Mouse (Mus musculus): ENCODE results near the gene Mecp2.

The Mecp2 gene

GRCm38 (mm10) chrX:74008063-74008462 is 127.1 kb downstream of the Mecp2 start:
- DNase-seq (ENCODE audit: low spot score) = no peak

- DNase-seq (ENCODE audit: low spot score) = no peak
These were observed 128.8 kb downstream of the Mecp2 start for GRCm38 (mm10) chrX:74006401-74006800.

DNA sequence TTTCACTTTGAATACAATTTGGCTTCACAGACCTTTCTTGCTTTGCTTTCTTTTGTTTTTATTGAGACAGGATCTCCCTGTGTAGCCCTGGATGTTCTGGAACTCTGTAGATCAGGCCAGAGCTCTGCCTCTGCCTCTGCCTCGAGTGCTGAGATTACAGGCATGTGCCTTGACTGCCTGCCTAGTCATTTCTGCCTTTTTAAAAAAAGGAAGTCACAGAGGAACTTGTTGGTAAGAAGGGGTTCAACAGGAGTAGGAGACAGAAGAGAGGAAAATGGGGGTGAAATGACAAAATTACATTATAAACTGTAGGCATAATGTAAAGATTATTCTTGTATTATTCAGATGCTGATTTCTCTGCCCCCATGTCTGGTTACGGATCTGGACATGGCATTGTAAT is 131.5 kb downstream of the Mecp2 start:
- no peak for DNase-seq (ENCODE audit: low spot score)

GRCm38 (mm10) chrX:74001024-74001423 is 134.1 kb downstream of the Mecp2 start:
- DNase-seq (ENCODE audit: low spot score) = no peak

- DNase-seq (ENCODE audit: low spot score) = no peak
These were observed 136.0 kb downstream of the Mecp2 start for GRCm38 (mm10) chrX:73998911-73999869.

DNA sequence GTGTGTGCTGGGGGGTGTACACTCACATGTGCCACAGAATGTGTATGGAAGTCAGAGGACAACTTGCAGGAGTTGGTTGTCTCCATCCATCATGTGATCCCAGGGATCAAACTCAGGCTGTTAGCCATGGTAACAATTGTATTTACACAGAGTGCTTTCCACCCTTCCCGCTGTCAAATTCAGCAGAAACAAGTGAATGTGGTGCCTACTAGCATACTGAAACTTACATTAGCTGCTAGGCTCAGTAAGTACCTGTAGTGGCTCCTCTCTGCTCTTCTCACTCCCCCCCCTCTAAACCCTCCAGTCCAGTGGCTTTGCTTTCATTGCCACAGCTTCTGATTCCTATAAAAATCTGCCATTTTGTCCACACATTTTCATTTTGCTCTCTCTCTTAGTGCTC is 157.4 kb downstream of the Mecp2 start:
- DNase-seq (ENCODE audit: low spot score) = no peak

Measured in ovary, postnatal 10 days (tissue).